Mouse (Mus musculus) frontal cortex, postnatal 25 days (tissue): ENCODE results near the gene Pidd1.
A peak's percentile ranks its signal among the peaks of the same experiment; 100 is the strongest.
"Not testable (repeated sequence)": the region's sequence is repeated elsewhere in the genome, so short reads cannot be mapped to it uniquely, and the experiment has no call there.

Source experiments
- DNase-seq, 2 experiments: peaks; one replicate each; pipeline ENCODE4 v3.0.0; 2022; ENCODE audit warnings: low spot score in 2 of 2

Gene Pidd1

DNA sequence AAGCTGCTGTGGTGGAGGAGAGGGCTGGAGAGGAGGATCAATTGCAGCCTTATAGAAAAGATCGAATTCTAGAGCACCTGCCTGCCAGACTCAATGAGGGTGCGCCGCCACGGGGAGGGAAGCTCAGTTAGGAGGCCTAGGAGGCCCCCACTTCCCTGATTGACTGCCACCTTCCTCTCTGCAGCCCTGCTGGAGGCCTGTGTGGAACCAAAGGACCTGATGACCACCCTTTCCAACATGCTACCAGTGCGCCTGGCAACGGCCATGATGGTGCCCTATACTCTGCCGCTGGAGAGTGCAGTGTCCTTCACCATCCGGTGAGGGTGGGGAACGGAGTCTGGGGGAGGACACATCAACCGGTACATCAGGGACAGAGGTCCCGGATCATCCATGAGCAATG, 14.8 kb upstream of the Pidd1 start:
- no peak for DNase-seq

DNA sequence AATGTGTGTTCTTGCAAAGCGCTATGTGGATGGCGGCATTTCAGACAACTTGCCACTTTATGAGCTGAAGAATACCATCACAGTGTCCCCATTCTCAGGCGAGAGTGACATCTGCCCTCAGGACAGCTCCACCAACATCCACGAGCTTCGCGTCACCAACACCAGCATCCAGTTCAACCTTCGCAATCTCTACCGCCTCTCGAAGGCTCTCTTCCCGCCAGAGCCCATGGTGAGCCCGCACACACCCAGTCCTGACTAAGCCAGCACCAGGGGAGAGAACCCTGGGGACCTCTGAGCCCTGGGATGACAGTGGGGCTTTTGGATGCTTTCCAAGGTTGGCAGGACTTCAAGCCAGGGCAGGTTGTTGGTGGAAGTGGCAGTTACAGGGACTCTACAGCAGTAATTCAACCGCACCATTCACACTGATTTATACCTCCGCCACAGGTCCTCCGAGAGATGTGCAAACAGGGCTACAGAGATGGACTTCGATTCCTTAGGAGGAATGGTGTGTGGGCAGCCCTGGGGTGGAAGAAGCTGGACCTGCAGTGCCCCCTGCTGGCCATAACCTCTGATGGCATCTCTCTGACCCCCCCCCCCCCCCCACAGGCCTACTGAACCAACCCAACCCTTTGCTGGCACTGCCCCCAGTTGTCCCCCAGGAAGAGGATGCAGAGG, 14.3 kb upstream of the Pidd1 start:
- no peak for DNase-seq

DNA sequence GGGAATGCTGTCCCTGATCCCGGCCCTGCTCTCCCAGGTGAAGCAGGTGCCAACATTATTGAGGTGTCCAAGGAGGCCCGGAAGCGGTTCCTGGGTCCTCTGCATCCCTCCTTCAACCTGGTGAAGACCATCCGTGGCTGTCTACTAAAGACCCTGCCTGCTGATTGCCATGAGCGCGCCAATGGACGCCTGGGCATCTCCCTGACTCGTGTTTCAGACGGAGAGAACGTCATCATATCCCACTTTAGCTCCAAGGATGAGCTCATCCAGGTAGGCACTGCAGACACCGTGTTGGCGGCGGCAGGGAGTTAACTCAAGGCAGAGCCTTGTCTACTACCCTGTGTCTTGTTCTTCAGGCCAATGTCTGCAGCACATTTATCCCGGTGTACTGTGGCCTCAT, 13.4 kb upstream of the Pidd1 start:
- no peak for DNase-seq

DNA sequence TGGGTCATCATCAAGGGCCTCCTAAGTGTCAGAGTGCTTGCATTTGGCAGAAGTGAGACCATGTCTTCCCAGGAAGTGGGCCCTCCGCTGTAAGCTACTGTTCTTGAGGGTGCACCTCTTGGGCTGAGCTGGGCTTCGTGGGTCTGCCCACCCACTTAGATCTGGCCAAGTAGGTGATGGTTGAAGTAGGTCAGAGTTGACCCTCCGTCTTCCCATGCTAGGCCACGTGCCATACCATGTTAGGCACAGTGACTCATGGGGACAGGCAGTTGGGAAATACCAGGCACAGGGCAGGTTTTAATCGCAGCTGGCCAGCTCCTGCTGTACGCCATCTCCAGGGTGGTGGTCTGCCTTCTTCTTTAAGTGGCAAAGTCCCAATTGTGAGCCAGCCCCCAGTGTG, 12.9 kb upstream of the Pidd1 start:
- no peak for DNase-seq

DNA sequence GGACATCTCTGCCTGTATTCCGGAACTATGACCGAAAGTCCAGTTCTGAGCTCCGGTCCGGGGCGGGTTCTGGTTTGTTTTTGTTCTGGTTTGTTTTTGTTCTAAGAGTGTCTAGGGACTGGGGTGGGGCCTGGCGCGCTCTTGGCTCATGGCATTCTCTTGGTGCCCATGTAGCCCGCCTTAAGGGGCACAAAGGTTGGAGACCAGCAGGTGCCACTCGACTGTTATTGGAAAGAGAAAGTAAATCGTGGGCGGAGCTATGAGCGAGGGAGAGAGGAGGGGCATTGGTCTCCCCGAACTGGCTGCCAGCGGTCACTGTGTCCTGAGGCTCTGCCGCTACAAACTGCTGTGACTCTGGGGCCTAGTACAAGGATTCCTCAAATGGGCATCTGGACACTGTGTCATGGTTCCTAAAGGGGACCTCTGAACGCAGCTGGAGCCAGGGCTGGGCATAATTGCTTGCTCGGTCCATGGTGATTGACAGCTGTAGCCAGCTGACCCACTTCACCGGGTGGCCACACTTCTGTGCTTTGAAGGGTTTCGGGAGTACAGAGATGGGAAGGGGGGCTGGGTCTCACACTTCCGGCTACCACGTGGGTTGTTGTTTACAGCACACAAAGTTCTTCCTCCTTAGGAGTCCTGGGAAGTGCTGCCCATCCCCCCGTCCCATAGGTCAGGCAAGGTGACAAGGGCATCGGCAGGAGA, 11.9 kb upstream of the Pidd1 start:
- DNase-seq = no peak

DNA sequence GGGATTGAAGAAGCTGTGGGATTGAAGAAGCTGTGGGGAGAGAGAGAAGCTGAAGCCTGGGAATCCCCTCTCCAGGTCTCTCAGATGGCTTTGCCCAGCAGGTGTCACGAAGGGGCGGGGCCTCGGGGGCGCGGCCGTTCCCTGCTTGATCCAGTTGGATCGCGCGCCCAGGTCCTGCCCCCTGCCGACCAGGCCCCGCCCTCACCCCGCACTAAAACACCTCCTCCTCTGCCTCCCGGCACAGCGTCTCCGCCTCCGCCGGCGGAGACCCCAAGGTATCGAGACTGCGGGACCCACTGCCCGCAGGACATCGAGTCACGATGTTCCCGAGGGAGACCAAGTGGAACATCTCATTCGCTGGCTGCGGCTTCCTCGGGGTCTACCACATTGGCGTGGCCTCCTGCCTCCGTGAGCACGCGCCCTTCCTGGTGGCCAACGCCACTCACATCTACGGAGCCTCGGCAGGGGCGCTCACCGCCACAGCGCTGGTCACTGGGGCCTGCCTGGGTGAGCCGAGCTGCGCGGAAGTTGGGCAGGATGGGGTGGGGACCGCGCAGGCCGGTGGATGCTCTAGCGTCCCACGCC, 11.2 kb upstream of the Pidd1 start, which contains the start of gene Pnpla2:
Pnpla2 (plus strand) TSS at position 232 of the 585 bp plus-strand sequence.
- DNase-seq = peak; percentile 78 to 86

DNA sequence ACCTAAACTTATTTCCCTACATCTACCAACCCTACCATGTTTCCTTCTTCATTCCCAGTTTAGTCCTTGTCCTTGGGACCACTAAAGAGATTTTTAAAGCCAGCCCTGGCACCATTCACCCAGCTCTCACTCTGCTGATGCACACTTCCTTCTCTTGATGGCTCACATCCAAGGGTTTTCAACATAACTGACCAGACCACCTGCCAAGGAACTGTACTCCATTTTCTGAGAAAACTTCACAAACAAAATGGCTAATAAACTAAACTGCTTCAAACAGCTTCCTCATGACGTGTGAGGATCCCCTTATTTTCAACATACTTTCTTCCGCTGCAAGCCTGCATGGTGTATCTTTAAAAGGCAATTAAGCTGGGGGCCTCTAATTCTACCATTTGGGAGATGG, 9.8 kb upstream of the Pidd1 start:
- DNase-seq = no peak

DNA sequence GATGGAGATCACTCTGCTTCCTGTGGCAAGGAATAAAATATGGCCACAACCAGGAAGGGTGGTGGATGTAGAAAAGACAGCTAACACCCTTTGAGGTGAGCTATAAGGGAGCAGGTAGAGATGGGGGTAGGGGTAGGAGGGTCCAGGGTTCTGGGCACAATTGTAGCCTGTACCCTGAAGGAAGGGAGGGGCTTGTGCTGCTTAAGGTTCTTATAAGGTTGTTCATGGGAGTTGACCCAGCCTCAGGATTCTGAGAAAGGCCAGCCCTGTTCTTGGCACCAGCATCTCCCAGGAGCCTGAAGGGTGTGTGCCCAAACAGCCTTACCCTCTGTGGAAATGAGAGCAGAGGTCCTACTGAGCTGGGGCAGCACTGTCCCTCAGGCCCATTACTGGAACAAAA, 8.1 kb upstream of the Pidd1 start:
- no peak for DNase-seq

DNA sequence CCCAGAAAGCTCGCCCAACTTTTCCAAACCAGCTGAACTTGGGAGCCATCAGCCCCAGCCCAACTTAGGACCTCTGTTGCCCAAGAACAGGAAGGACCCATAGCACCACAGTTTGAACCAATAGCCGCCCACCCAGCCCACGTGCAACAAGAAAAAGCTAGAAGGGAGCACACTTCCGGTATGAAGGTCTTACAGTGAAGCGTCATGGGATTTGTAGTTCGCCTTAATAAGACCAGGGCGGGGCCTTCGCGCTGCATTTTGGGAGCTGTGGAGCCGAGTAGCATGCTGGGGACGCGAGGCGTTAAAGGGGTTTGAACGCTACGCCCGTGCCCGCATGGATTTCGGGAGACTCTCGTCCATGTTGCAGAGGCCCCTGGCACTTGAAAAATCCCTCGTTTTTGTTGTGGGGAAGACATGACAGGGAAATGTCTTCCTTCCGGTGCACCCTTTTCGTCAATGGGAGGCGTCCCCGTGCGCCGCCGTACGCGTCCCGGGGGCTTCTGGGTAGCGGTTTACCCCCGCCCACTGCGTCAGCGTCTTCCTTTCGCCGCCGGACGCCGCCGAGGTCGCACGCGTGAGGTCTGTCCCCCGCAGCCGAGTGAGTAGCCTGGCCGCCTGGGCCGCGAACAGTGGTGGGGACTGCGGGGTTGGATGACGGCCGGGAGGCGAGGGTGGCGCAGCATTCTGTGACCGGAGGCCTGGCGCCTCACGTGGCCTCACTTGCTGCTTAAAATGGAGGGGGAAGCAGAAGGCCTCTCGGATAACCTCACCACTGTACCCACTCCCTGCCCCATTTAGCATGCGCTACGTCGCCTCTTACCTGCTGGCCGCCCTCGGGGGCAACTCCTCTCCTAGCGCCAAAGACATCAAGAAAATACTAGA, 3.5 kb upstream of the Pidd1 start, which contains the start of gene Rplp2:
Rplp2 (plus strand) TSS at position 261 of the 882 bp plus-strand sequence.
- DNase-seq = peak; percentile 90 to 95

DNA sequence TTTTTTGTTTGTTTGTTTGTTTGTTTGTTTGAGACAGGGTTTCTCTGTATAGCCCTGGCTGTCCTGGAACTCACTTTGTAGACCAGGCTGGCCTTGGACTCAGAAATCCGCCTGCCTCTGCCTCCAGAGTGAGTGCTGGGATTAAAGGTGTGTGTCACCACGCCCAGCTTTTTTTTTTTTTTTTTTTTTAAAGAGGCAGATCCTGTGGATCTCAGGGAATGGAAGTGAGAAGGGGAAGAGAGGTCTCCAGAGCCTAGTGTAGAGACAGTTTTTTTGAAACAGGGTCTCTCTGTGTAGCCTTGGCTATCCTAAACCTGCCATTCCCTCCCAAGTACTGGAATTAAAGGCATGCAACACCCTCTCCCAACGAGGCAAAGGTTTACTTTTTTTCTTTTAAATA, 2.5 kb upstream of the Pidd1 start:
- DNase-seq = not testable (repeated sequence)

DNA sequence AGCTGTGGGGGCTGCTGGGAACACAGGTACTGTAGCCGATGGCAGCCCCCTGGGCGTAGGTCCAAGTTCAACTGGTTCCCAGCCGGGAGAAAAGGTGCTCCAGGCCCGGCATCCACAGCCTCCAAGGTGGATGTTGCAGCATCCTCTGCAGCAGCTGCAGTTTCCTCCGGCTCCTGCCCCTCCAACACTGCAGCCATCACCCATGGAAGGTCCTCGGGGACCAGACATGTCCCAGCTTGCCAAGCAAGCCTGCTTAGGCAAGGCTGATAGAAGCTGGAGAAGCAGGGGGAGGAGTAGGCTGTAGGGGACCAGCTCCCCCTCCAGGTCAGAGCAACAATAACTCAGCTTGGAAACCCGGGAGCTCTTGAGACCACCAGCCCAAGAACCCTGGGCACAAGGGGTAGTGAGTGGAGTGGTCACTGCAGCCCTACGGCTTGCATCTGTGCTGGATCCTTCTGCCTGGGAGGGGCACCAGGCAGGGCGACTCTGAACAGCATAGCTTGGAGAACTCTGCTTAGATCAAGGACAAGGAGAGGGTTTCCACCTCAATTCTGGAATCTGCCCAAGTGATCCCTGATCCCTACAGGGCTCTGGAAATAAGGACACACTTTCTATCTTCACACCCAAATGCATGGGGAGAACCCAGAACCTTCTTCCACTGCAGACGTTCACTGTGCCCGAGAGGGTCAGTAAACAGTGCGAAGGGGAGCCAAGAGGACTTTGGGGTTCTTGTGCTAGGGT, 574 bp downstream of the Pidd1 start:
- no peak for DNase-seq

DNA sequence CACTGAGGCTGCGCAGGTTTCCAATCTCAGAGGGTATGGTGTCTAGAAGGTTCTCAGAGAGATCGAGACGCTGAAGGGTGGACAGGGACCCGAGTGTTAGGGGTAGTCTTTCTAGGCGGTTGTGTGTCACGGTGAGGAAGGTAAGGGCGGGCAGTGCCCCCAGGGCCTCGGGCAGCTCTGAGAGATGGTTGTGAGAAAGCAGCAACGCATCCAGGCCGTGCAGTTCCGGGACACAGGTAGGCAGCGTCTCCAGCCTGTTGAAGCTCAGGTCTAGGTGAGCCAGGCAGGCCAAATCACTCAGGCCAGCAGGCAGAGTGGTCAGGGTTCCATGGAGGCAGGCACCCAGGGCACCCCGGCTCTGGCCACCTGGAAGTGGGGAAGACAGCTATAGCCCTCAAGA, 1.6 kb downstream of the Pidd1 start:
- no peak for DNase-seq

DNA sequence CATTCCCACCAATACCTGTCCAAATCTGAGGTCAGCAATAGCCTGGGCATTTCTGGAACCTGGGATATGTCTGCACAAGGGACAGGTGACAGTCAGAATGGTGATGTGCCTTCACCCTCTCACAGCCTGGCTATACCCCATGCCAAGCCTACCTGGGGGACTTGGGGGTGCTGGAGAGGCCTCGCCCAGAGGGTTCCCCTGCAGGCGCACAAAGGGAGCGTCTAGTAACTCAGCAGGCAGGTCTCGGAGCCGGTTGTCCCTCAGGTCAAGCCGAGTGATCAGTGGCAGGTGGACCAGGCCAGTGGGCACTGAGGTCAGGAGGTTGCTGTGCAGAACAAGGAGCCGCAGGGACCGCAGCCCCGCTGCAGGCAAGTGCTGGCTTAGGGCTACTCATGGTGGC, 2.4 kb downstream of the Pidd1 start:
- no peak for DNase-seq

DNA sequence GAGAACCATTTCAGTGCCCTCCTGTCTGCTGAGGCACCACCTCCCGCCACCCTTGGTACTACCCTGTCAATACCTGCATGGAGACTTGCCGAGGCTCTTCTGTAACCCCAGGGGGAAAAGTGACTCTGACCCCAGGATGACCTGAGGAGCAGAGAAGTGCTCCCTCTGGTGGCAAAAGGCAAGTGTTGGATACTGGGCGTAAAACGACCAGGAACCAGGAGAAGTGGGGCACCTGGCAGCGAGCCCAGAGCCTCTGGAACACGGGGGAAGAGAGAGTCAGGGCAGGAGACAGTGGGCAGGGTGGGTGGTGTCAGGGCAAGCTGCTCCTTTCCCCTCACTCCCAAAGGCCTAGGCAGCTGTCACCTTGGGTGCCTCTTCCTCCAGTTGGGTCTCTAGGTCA, 3.2 kb downstream of the Pidd1 start:
- DNase-seq = no peak

DNA sequence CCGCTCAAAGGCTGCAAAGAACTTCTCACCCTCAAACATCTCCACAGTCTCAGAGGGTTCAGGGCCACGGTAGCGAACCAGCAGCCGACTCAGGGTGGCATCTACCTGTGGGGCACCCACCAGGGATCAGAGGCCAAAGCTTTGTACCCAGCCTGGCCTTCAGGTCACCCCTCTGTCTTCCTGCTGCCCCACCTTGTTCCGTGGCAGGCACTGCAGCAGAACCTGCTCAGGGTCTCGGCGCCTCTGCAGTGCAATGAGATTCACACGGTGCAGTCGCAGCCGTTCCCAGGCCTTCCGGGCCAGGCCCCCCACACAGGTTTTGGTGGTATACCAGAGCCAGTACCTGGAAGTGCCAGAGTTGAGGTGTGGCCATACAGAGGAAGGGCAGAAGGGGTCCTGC, 4.0 kb downstream of the Pidd1 start:
- DNase-seq = no peak

DNA sequence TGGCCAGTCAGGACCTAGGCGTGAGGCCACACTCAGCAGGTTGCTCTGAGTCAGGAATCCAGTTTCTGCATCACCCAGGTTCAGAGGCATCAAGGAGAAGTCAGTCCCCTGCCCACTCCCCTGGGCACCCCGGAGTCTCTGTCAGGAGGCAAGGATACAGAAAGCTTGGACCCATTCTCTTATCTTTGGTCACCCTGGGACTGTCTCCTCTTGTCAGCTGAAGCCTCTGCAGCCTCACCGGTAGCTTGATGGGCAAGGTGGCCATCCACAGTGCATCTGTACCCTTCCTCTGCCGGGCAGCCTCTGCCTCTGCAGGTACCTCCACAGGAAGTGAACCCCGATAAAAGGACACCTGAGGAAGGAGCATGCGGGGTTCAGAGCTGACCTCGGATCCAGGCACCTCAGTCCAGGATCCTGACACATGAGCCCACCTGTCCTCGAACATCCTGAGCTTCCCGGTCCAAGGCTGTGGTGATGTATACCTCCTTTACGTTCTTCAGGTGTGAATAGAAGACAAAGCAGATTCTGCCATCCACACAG, 4.6 kb downstream of the Pidd1 start:
- DNase-seq = no peak

DNA sequence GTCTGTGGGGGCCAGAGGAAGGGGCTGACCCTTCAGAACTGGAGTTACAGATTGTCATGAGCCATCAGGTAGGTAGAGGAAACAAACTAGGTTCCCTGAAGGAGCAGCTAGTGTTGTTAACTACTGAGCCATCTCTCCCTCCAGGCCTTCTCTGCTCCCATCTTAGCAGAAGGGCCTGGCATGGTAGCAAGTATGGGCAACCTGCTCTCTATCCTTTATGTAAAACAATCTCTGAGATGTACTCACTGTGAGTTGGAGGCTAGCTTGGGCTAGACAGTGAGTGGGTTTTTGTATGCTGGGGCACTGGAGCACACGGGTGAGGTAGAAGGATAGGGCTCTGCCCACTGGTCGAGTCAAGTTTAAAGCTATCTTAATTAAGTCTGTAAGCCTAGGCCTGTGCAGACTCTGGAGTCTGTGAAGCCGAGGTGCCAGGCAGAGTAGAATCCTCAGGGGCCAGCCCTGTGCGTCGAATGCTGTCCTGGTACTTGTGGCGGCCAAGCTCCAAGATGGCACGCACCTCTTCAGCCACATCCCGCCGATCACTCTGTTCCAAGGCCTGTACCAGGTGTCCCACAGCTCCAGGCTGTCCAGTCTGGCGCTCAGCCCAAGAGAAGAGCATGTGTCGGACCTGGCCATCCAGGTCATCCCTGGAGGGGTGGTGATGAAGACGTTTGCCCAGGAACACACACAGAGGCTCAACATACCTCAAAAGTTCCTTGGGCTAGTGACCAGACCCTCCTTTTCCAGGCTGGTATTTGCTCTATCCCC, 5.4 kb downstream of the Pidd1 start:
- no peak for DNase-seq

DNA sequence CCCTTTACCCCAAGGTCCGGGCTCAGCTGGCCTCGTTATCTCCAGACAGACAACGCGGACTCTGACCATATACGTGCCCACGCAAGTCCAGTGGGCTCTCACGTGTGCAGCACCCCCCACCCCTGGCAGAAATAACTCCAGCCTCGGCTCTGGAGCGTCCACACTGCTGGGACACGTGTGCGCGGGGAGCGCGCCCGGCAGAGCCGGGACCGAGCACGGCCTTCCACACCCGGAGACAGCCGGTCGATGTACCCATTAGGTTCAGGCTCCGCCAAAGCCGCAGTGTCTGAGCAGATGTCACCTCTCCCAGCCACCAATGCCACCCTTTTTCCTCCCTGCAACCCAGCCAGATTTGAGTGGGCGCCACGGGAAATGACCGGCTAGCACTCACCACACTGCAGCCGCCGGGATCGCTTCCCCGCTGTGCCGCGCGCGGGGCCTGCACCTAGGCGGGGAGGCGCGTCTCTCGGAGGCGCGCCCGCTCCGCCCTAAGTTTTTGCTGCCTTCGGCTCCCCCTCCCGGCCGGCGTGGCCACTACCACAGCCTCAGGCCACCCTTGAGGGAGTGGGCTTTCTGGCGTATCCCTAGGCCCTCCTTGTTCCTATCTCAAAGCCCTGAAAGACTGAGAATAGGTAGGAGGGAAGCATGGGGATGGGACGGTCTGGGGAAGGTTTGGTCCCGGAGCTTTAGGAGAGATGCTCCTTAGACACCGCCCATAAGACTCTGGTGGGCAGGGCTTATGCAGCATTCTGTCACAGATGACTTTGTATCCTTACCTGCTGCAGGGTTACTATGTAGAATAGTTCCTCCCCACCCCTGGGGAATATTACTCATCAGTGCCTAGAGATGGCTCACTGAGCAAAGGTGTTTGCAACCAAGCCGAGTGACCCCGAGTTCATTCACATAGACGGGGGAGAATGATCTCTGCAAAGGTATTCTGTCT, 6.4 kb downstream of the Pidd1 start, which contains the start of gene Slc25a22:
Slc25a22 (minus strand) TSS at position 715 of the 943 bp plus-strand sequence.
- DNase-seq = peak; percentile 61 to 68

DNA sequence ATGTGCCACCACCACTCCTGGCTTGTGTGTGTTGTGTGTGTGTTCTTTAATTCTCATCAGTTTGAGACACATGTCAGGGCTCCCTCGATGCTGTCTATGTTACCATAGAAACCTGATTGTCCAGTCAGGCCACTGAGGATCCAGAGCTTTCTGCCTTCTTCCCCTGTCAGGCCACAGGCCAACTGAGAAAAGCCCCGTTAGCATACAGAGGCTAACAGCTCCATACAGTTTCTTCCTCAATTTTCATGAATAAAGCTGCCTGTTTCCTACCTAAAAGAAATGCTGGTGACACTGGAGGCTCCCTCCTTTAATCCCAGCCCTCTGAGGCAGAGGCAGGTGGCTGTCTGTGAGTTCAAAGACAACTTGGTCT, 7.3 kb downstream of the Pidd1 start:
- DNase-seq = no peak
